Mouse (Mus musculus): ENCODE data around the gene Bcl2l10. TPM values are rescaled to one million over a fixed set of nuclear protein-coding genes. Genes with fewer than 3 reads are reported as not detected.

Bcl2l10 gene
- not detected in 2 replicates for polyA plus RNA-seq (2015; fragmentation: Nextera tagmentation; extraction: Ambion mirVana)

- Histone ChIP-seq H3K27me3 (replicated peaks) (no peaks in the 10 kb centered on the region), H3K4me1 (peaks cover 15% of the 10 kb centered on the region), H3K9ac (no peak within 1 kb of the TSS), H3K4me3 (no peak within 1 kb of the TSS), H3K27ac (replicated peaks) (no peak within 1 kb of the TSS), H3K4me2 (no peak within 1 kb of the TSS), H3K36me3 (peaks cover 55% of the 10 kb centered on the region), H3K9me3 (no peaks in the 10 kb centered on the region)
- 81% methylated on average over 5 of the region's 5 CpGs for WGBS
- no peak for ATAC-seq (ENCODE audit: extremely low read depth, insufficient number of reproducible peaks, low FRiP score, low TSS enrichment)
These were observed at the start of gene Bcl2l10 for GRCm38 (mm10) chr9:75347458-75347857. Gene Bcl2l10, plus strand, starts transcription at chr9:75347758.

GRCm38 (mm10) chr9:75299342-75299741, 48.2 kb upstream of the Bcl2l10 start:
- Histone ChIP-seq H3K9ac (no peak overlapping the region), H3K4me3 (no peak overlapping the region), H3K4me2 (no peak overlapping the region), H3K4me1 (peaks cover 12% of the 10 kb centered on the region), H3K27ac (replicated peaks) (no peak overlapping the region), H3K9me3 (no peaks in the 10 kb centered on the region), H3K27me3 (replicated peaks) (no peaks in the 10 kb centered on the region), H3K36me3 (no peaks in the 10 kb centered on the region)
- 69% methylated on average over 2 of the region's 2 CpGs for WGBS
- ATAC-seq (ENCODE audit: extremely low read depth, insufficient number of reproducible peaks, low FRiP score, low TSS enrichment), result no peak

GRCm38 (mm10) chr9:75303033-75303432, 44.5 kb upstream of the Bcl2l10 start:
- H3K27me3 ChIP-seq (replicated peaks), result no peaks in the 10 kb centered on the region
- H3K9me3 ChIP-seq, result no peaks in the 10 kb centered on the region
- H3K27ac ChIP-seq (replicated peaks), result no peak overlapping the region
- no peaks in the 10 kb centered on the region for H3K36me3 ChIP-seq
- no peak for ATAC-seq (ENCODE audit: extremely low read depth, insufficient number of reproducible peaks, low FRiP score, low TSS enrichment)
- no peak overlapping the region for H3K4me3 ChIP-seq
- 71% methylated on average over 2 of the region's 2 CpGs for WGBS
- no peak overlapping the region for H3K4me2 ChIP-seq
- H3K9ac ChIP-seq, result no peak overlapping the region
- H3K4me1 ChIP-seq, result peaks cover 13% of the 10 kb centered on the region

- Histone ChIP-seq H3K36me3 (no peaks in the 10 kb centered on the region), H3K4me1 (peaks cover 13% of the 10 kb centered on the region), H3K9ac (no peak overlapping the region), H3K27me3 (replicated peaks) (no peaks in the 10 kb centered on the region), H3K27ac (replicated peaks) (no peak overlapping the region), H3K4me3 (peak overlapping the region; percentile 17; the same call in 1 of the 2 replicates), H3K4me2 (peak overlapping the region; percentile 57), H3K9me3 (no peaks in the 10 kb centered on the region)
- no peak for ATAC-seq (ENCODE audit: extremely low read depth, insufficient number of reproducible peaks, low FRiP score, low TSS enrichment)
- 27% methylated on average over 16 of the region's 16 CpGs for WGBS
These were observed 43.8 kb upstream of the Bcl2l10 start for GRCm38 (mm10) chr9:75303701-75304261.

- Histone ChIP-seq H3K9me3 (no peaks in the 10 kb centered on the region), H3K27me3 (replicated peaks) (no peaks in the 10 kb centered on the region), H3K36me3 (no peaks in the 10 kb centered on the region), H3K27ac (replicated peaks) (no peak overlapping the region), H3K9ac (no peak overlapping the region), H3K4me2 (peak overlapping the region; percentile 57), H3K4me1 (peaks cover 13% of the 10 kb centered on the region), H3K4me3 (peak overlapping the region; percentile 17; the same call in 1 of the 2 replicates)
- WGBS, result 28% methylated on average over 7 of the region's 7 CpGs
- no peak for ATAC-seq (ENCODE audit: extremely low read depth, insufficient number of reproducible peaks, low FRiP score, low TSS enrichment)
These were observed 43.3 kb upstream of the Bcl2l10 start for GRCm38 (mm10) chr9:75304286-75304685.

GRCm38 (mm10) chr9:75306126-75306898, 41.2 kb upstream of the Bcl2l10 start, which contains the start of gene Gnb5:
Gene Gnb5, plus strand, starts transcription at chr9:75306288.
- WGBS, result 70% methylated on average over 11 of the region's 11 CpGs
- no peaks in the 10 kb centered on the region for H3K27me3 ChIP-seq (replicated peaks)
- H3K9ac ChIP-seq, result no peak within 1 kb of the TSS
- H3K4me3 ChIP-seq, result no peak within 1 kb of the TSS
- no peak for ATAC-seq (ENCODE audit: extremely low read depth, insufficient number of reproducible peaks, low FRiP score, low TSS enrichment)
- H3K4me1 ChIP-seq, result peaks cover 8% of the 10 kb centered on the region; the same call in 1 of the 2 replicates
- no peak within 1 kb of the TSS for H3K27ac ChIP-seq (replicated peaks)
- H3K4me2 ChIP-seq, result no peak within 1 kb of the TSS
- H3K9me3 ChIP-seq, result no peaks in the 10 kb centered on the region
- no peaks in the 10 kb centered on the region for H3K36me3 ChIP-seq

GRCm38 (mm10) chr9:75307015-75307414, 40.5 kb upstream of the Bcl2l10 start:
- no peak overlapping the region for H3K27ac ChIP-seq (replicated peaks)
- no peaks in the 10 kb centered on the region for H3K36me3 ChIP-seq
- H3K4me1 ChIP-seq, result peaks cover 8% of the 10 kb centered on the region; the same call in 1 of the 2 replicates
- ATAC-seq (ENCODE audit: extremely low read depth, insufficient number of reproducible peaks, low FRiP score, low TSS enrichment), result no peak
- WGBS, result 77% methylated on average over 5 of the region's 5 CpGs
- H3K9me3 ChIP-seq, result no peaks in the 10 kb centered on the region
- no peak overlapping the region for H3K4me3 ChIP-seq
- H3K4me2 ChIP-seq, result no peak overlapping the region
- no peak overlapping the region for H3K9ac ChIP-seq
- no peaks in the 10 kb centered on the region for H3K27me3 ChIP-seq (replicated peaks)

- Histone ChIP-seq H3K4me3 (no peak overlapping the region), H3K27me3 (replicated peaks) (no peaks in the 10 kb centered on the region), H3K9me3 (no peaks in the 10 kb centered on the region), H3K27ac (replicated peaks) (no peak overlapping the region), H3K4me2 (no peak overlapping the region), H3K9ac (no peak overlapping the region), H3K36me3 (no peaks in the 10 kb centered on the region), H3K4me1 (peaks cover 12% of the 10 kb centered on the region)
- WGBS, result 49% methylated on average over 5 of the region's 5 CpGs
- ATAC-seq (ENCODE audit: extremely low read depth, insufficient number of reproducible peaks, low FRiP score, low TSS enrichment), result no peak
These were observed 38.9 kb upstream of the Bcl2l10 start for GRCm38 (mm10) chr9:75308621-75309020.

- WGBS, result 18% methylated on average over 4 of the region's 4 CpGs
- Histone ChIP-seq H3K4me1 (peaks cover 18% of the 10 kb centered on the region), H3K27me3 (replicated peaks) (no peaks in the 10 kb centered on the region), H3K9me3 (no peaks in the 10 kb centered on the region), H3K27ac (replicated peaks) (no peak overlapping the region), H3K36me3 (no peaks in the 10 kb centered on the region), H3K4me3 (no peak overlapping the region), H3K4me2 (no peak overlapping the region), H3K9ac (no peak overlapping the region)
- ATAC-seq (ENCODE audit: extremely low read depth, insufficient number of reproducible peaks, low FRiP score, low TSS enrichment), result no peak
These were observed 35.5 kb upstream of the Bcl2l10 start for GRCm38 (mm10) chr9:75312008-75312407.

- no peak for ATAC-seq (ENCODE audit: extremely low read depth, insufficient number of reproducible peaks, low FRiP score, low TSS enrichment)
- Histone ChIP-seq H3K9me3 (no peaks in the 10 kb centered on the region), H3K27ac (replicated peaks) (peak overlapping the region; percentile 88), H3K4me3 (peak overlapping the region; percentile 84), H3K27me3 (replicated peaks) (no peaks in the 10 kb centered on the region), H3K9ac (peak overlapping the region; percentile 86), H3K36me3 (peaks cover 5% of the 10 kb centered on the region), H3K4me1 (peaks cover 18% of the 10 kb centered on the region), H3K4me2 (peak overlapping the region; percentile 94)
- WGBS, result 26% methylated on average over 9 of the region's 11 CpGs
These were observed 34.3 kb upstream of the Bcl2l10 start for GRCm38 (mm10) chr9:75313138-75313831.

- Histone ChIP-seq H3K4me1 (peaks cover 24% of the 10 kb centered on the region), H3K27me3 (replicated peaks) (no peaks in the 10 kb centered on the region), H3K4me2 (peak overlapping the region; percentile 94), H3K27ac (replicated peaks) (peak overlapping the region; percentile 88), H3K9me3 (no peaks in the 10 kb centered on the region), H3K36me3 (peaks cover 7% of the 10 kb centered on the region), H3K4me3 (peak overlapping the region; percentile 84), H3K9ac (peak overlapping the region; percentile 86)
- WGBS, result 1% methylated on average over 50 of the region's 52 CpGs
- peak; percentile 84 for ATAC-seq (ENCODE audit: extremely low read depth, insufficient number of reproducible peaks, low FRiP score, low TSS enrichment)
These were observed 33.6 kb upstream of the Bcl2l10 start for GRCm38 (mm10) chr9:75313832-75314516.

Data from heart, embryonic 13.5 days (tissue).